Mouse (Mus musculus): ENCODE data around the gene Ppp2r3c. TPM values are rescaled to one million over a fixed set of nuclear protein-coding genes. Genes with fewer than 3 reads are reported as not detected.
A peak's percentile ranks its signal among the peaks of the same experiment; 100 is the strongest.
"Not testable (repeated sequence)": the region's sequence is repeated elsewhere in the genome, so short reads cannot be mapped to it uniquely, and the experiment has no call there.

Ppp2r3c gene
- polyA plus RNA-seq, 1 experiment from 2014 or later = 8.6 TPM

DNA sequence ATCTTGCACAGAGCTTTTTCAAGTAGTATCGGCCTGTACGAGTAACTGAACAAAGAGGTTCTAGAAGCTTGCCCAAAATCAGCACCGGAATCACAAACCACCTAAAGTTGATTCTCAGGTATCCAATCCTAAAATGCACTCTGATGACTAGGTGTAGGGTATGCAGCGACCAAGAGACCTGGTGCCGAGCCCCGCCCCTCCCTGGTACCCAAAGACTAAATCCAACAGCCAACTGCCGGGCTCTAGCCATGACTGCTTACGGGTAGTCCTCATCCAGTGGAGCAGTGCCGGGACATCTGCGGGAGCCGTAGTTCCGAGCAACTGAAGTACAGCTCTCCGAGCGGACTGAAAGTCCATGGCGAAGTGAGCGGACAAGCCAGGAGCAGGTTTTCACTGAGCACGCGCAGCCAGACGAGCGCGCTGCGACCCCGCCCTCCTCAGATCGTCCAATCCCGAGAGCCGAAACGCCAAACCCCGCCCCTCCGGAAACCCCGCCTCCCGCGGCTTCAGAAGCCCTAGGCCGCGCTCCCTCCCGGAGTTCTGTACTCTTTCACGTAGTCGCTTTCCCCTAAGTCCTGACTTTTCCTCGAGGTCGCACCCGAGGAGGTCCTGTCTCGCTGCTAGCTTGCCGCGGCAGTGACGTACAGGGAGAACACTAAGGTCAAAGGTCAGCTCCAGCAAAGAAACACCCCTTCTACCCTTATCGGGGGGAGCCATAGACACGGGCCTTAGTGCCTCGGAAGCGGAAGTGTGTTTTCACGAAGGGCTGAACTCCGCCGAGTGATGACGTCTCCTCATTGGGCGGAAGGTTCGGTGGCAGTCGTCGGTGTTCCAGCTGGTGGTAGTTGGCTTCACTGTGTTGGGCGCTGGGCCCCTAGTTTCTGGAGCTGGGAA is 72.9 kb downstream of the Ppp2r3c start, which contains the start of gene Srp54c:
TSS of gene Srp54c (plus strand) at position 543 of the 894 bp plus-strand sequence.
- 0 out of 2 replicates have a peak within 1 kb of the TSS, but pooled peaks have one; percentile 24 for H3K4me2 ChIP-seq (replicated peaks; ENCODE audit: low read depth)
- not testable (repeated sequence) for H3K27me3 ChIP-seq (replicated peaks; ENCODE audit: control insufficient read depth, insufficient read depth, low read length); H3K4me1 ChIP-seq (replicated peaks; ENCODE audit: control insufficient read depth, insufficient read depth, low read length); H3K27ac ChIP-seq (ENCODE audit: low read depth, low read length); H3K36me3 ChIP-seq (ENCODE audit: control insufficient read depth, insufficient read depth); H3K4me3 ChIP-seq (ENCODE audit: low read depth, low read length); H3K9ac ChIP-seq (ENCODE audit: low read depth, low read length); H3K9me3 ChIP-seq (ENCODE audit: control insufficient read depth)
- peak; percentile 97 for ATAC-seq
- WGBS = no CpG with 5 or more reads among the region's 57 CpGs

Other genes starting within 250 kb of the Ppp2r3c start
- gene 2700097O09Rik, start 222.9 kb downstream of the Ppp2r3c start, polyA plus RNA-seq (2015; fragmentation: Nextera tagmentation; extraction: Ambion mirVana) = 10.1 TPM in 2 replicates
- gene Srp54a, start 222.7 kb downstream of the Ppp2r3c start, polyA plus RNA-seq (2015; fragmentation: Nextera tagmentation; extraction: Ambion mirVana) = 106 and 107 TPM in 2 replicates
- 27.8 and 29.2 TPM in 2 replicates for gene Fam177a, start 178.5 kb downstream of the Ppp2r3c start, polyA plus RNA-seq (2015; fragmentation: Nextera tagmentation; extraction: Ambion mirVana)
- gene Srp54b, start 147.9 kb downstream of the Ppp2r3c start, polyA plus RNA-seq (2015; fragmentation: Nextera tagmentation; extraction: Ambion mirVana) = 34.7 and 39.1 TPM in 2 replicates
- not detected in 2 replicates for gene 1700047I17Rik2, start 103.4 kb downstream of the Ppp2r3c start, polyA plus RNA-seq (2015; fragmentation: Nextera tagmentation; extraction: Ambion mirVana)
- 60.0 and 64.6 TPM in 2 replicates for gene Srp54c, start 72.8 kb downstream of the Ppp2r3c start, polyA plus RNA-seq (2015; fragmentation: Nextera tagmentation; extraction: Ambion mirVana)
- gene 1110008L16Rik, start 3.4 kb downstream of the Ppp2r3c start, polyA plus RNA-seq (2015; fragmentation: Nextera tagmentation; extraction: Ambion mirVana) = 10.1 and 11.9 TPM in 2 replicates
- gene Psma6, start 81.2 kb upstream of the Ppp2r3c start, polyA plus RNA-seq (2015; fragmentation: Nextera tagmentation; extraction: Ambion mirVana) = 279 and 292 TPM in 2 replicates
- 47.1 and 49.7 TPM in 2 replicates for gene Nfkbia, start 189.6 kb upstream of the Ppp2r3c start, polyA plus RNA-seq (2015; fragmentation: Nextera tagmentation; extraction: Ambion mirVana)

Data from intestine, postnatal 0 days (tissue).